Mouse (Mus musculus): ENCODE data around the gene Mbnl2. TPM values are rescaled to one million over a fixed set of nuclear protein-coding genes. Genes with fewer than 3 reads are reported as not detected.
A peak's percentile ranks its signal among the peaks of the same experiment; 100 is the strongest.

Mbnl2 gene
- polyA plus RNA-seq, 1 experiment from 2014 or later = 94.4 TPM

- Histone ChIP-seq H3K4me2 (replicated peaks; ENCODE audit: low read depth) (no peak overlapping the region), H3K4me3 (ENCODE audit: low read depth, low read length) (no peak overlapping the region), H3K27ac (ENCODE audit: low read depth, low read length) (no peak overlapping the region), H3K4me1 (replicated peaks; ENCODE audit: control insufficient read depth, insufficient read depth, low read length) (peaks cover 40% of the 10 kb centered on the region), H3K9me3 (ENCODE audit: control insufficient read depth) (no peaks in the 10 kb centered on the region), H3K9ac (ENCODE audit: low read depth, low read length) (no peak overlapping the region), H3K27me3 (replicated peaks; ENCODE audit: control insufficient read depth, insufficient read depth, low read length) (no peaks in the 10 kb centered on the region), H3K36me3 (ENCODE audit: control insufficient read depth, insufficient read depth) (peaks cover 11% of the 10 kb centered on the region)
- WGBS = 83% methylated on average over 6 of the region's 6 CpGs
- ATAC-seq = no peak
- no peak for TF ChIP-seq CTCF (IDR thresholded peaks at IDR 0.05; ENCODE audit: low read depth)
Measured at GRCm38 (mm10) chr14:120294480-120294879, 19.0 kb downstream of the Mbnl2 start.

GRCm38 (mm10) chr14:120295355-120296220 lies 20.1 kb downstream of the Mbnl2 start:
- Histone ChIP-seq H3K9me3 (ENCODE audit: control insufficient read depth) (no peaks in the 10 kb centered on the region), H3K4me1 (replicated peaks; ENCODE audit: control insufficient read depth, insufficient read depth, low read length) (peaks cover 46% of the 10 kb centered on the region), H3K9ac (ENCODE audit: low read depth, low read length) (no peak overlapping the region), H3K4me3 (ENCODE audit: low read depth, low read length) (no peak overlapping the region), H3K4me2 (replicated peaks; ENCODE audit: low read depth) (peak overlapping the region; percentile 42; the same call in 1 of the 2 replicates), H3K36me3 (ENCODE audit: control insufficient read depth, insufficient read depth) (peaks cover 7% of the 10 kb centered on the region; the same call in 1 of the 2 replicates), H3K27ac (ENCODE audit: low read depth, low read length) (peak overlapping the region; percentile 61), H3K27me3 (replicated peaks; ENCODE audit: control insufficient read depth, insufficient read depth, low read length) (no peaks in the 10 kb centered on the region)
- ATAC-seq = peak; percentile 34; the same call in 1 of the 2 replicates
- 71% methylated on average over 13 of the region's 13 CpGs for WGBS
- TF ChIP-seq CTCF (IDR thresholded peaks at IDR 0.05; ENCODE audit: low read depth) = no peak

- H3K4me1 ChIP-seq (replicated peaks; ENCODE audit: control insufficient read depth, insufficient read depth, low read length) = peaks cover 39% of the 10 kb centered on the region
- 33% methylated on average over 17 of the region's 17 CpGs for WGBS
Measured at GRCm38 (mm10) chr14:120296231-120297006, 20.9 kb downstream of the Mbnl2 start.

GRCm38 (mm10) chr14:120297137-120297749 lies 21.8 kb downstream of the Mbnl2 start:
- TF ChIP-seq CTCF (IDR thresholded peaks at IDR 0.05; ENCODE audit: low read depth) = no peak
- no peak overlapping the region for H3K4me3 ChIP-seq (ENCODE audit: low read depth, low read length)
- ATAC-seq = peak; percentile 36; the same call in 1 of the 2 replicates

More at GRCm38 (mm10) chr14:120296231-120297006, 20.9 kb downstream of the Mbnl2 start:
- no peak for TF ChIP-seq CTCF (IDR thresholded peaks at IDR 0.05; ENCODE audit: low read depth)
- no peak overlapping the region for H3K4me3 ChIP-seq (ENCODE audit: low read depth, low read length)
- H3K4me2 ChIP-seq (replicated peaks; ENCODE audit: low read depth) = peak overlapping the region; percentile 42
- H3K9ac ChIP-seq (ENCODE audit: low read depth, low read length) = no peak overlapping the region
- peaks cover 7% of the 10 kb centered on the region; the same call in 1 of the 2 replicates for H3K36me3 ChIP-seq (ENCODE audit: control insufficient read depth, insufficient read depth)
- ATAC-seq = peak; percentile 22; the same call in 1 of the 2 replicates
- H3K9me3 ChIP-seq (ENCODE audit: control insufficient read depth) = no peaks in the 10 kb centered on the region
- H3K27ac ChIP-seq (ENCODE audit: low read depth, low read length) = peak overlapping the region; percentile 61
- no peaks in the 10 kb centered on the region for H3K27me3 ChIP-seq (replicated peaks; ENCODE audit: control insufficient read depth, insufficient read depth, low read length)

GRCm38 (mm10) chr14:120297833-120298232 lies 22.4 kb downstream of the Mbnl2 start:
- H3K36me3 ChIP-seq (ENCODE audit: control insufficient read depth, insufficient read depth) = peaks cover 7% of the 10 kb centered on the region; the same call in 1 of the 2 replicates
- WGBS = 37% methylated on average over 6 of the region's 6 CpGs
- no peak overlapping the region for H3K4me3 ChIP-seq (ENCODE audit: low read depth, low read length)
- H3K4me1 ChIP-seq (replicated peaks; ENCODE audit: control insufficient read depth, insufficient read depth, low read length) = peaks cover 35% of the 10 kb centered on the region
- 0 out of 2 replicates have a peak overlapping the region, but pooled peaks have one; percentile 61 for H3K27ac ChIP-seq (ENCODE audit: low read depth, low read length)
- no peak overlapping the region for H3K9ac ChIP-seq (ENCODE audit: low read depth, low read length)
- TF ChIP-seq CTCF (IDR thresholded peaks at IDR 0.05; ENCODE audit: low read depth) = no peak
- ATAC-seq = no peak
- H3K4me2 ChIP-seq (replicated peaks; ENCODE audit: low read depth) = peak overlapping the region; percentile 27; the same call in 1 of the 2 replicates
- H3K9me3 ChIP-seq (ENCODE audit: control insufficient read depth) = no peaks in the 10 kb centered on the region
- H3K27me3 ChIP-seq (replicated peaks; ENCODE audit: control insufficient read depth, insufficient read depth, low read length) = no peaks in the 10 kb centered on the region

More at GRCm38 (mm10) chr14:120297137-120297749, 21.8 kb downstream of the Mbnl2 start:
- Histone ChIP-seq H3K4me1 (replicated peaks; ENCODE audit: control insufficient read depth, insufficient read depth, low read length) (peaks cover 37% of the 10 kb centered on the region), H3K27ac (ENCODE audit: low read depth, low read length) (peak overlapping the region; percentile 61), H3K9me3 (ENCODE audit: control insufficient read depth) (no peaks in the 10 kb centered on the region), H3K9ac (ENCODE audit: low read depth, low read length) (no peak overlapping the region), H3K4me2 (replicated peaks; ENCODE audit: low read depth) (peak overlapping the region; percentile 42), H3K36me3 (ENCODE audit: control insufficient read depth, insufficient read depth) (peaks cover 7% of the 10 kb centered on the region; the same call in 1 of the 2 replicates), H3K27me3 (replicated peaks; ENCODE audit: control insufficient read depth, insufficient read depth, low read length) (no peaks in the 10 kb centered on the region)
- whole genome bisulfite sequencing = 14% methylated on average over 16 of the region's 16 CpGs

Data from intestine, postnatal 0 days (tissue).